Mouse (Mus musculus) stomach, postnatal 0 days (tissue): ENCODE measurements around the gene Zfp688.

Experiments
- CTCF ChIP-seq: IDR thresholded peaks from 2 replicates; pipeline ENCODE4 v1.5.1; 2016; ENCODE audit warnings: antibody characterized with exemption, low read depth, mild to moderate bottlenecking, moderate library complexity
- EP300 ChIP-seq: optimal IDR thresholded peaks from 2 replicates; pipeline ENCODE3; 2016; ENCODE audit warnings: antibody characterized with exemption

- TF ChIP-seq CTCF (no peak), EP300 (no peak)
These were observed 29.5 kb downstream of the Zfp688 start for GRCm38 (mm10) chr7:127392251-127392824.
